Mouse (Mus musculus) T-helper 17 cell (primary cell): ENCODE measurements around the gene Ptprg.
"Not testable (repeated sequence)": the region's sequence is repeated elsewhere in the genome, so short reads cannot be mapped to it uniquely, and the experiment has no call there.

Source experiments
- in situ Hi-C, 2 experiments: fragments of 300-600 bp; cut with MboI, MseI; formaldehyde crosslinking; loops; 1 replicate in 1 of 2; 2 replicates in 1 of 2; pipeline ENCODE4 v1.15.1; 2025; ENCODE audit warnings: high pct_unique_total_duplicates in 2 of 2

The Ptprg gene

DNA sequence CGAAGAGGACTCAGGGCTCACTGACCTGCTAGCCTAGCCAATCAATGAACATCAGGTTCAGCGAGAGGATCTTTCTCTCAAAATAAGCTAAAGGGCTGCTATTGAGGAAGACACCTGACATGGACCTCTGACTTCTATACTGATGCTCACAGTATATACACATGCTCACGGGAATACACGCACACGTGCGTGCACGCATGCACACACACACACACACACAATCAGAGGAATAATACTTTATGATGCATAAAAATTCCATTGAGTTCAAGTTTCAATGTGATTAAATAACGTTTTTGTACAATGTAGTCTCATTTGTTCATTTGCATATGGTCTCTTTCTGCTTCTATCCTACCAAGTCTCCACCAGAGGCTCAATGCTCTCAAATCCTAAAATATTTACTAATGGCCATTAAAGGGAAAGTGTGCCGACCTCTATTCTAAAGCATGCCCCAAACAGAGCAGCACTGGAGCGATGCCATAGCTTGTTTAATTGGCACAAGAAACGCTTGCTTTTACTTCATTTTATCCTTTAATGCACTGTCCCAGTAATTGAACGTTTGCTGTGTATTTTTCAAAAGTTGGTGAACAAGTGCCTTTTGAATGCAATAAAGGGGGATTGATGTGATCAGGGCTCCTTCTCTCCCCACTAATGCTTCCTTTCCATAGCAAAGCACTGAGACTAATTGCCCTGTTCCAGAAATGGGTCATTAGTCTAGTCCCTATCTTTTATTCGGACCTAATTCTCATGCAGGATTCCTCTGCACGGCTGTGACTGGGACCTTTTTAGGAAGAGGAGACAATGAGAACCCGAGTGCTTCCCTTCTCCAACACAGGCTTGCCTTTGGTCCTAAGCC, 407.2 kb downstream of the Ptprg start:
- in situ Hi-C loops = no loop called here

DNA sequence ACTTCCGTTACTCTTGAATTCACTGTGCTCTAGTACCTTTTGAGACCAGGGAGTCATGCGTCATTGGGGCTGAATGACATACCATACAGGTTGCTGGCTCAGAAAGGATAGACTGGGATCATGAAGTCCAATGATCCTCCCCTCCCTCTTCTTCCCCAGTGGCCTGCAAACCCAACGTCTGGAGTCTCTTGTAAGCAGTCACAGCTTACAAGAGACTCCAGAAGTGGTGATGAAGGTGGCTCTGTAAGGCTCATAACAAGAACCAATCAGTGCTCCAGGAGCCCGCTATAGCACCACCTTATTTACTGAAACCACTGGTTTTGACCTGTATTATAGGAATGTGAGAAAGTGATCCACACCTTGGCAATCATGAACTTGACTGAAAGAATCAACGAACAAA, 408.8 kb downstream of the Ptprg start:
- in situ Hi-C loops = no loop called here

DNA sequence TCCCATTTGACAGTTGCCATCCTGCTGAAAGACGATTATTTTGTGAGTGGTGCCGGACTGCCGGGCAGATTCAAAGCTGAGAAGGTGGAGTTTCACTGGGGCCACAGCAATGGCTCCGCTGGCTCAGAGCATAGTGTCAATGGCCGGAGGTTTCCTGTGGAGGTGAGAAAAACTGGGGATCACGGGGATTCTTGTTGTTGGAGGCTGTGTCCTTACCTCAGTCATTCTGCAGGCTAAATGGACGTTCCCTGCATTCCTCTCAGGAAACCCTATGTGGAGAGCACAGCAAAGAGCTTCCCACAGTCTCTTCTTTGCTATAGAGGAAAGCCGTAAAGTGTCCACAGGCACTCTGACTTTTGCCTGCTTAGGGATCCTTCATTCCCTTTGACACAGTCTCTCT, 409.2 kb downstream of the Ptprg start:
- in situ Hi-C loops = no loop called here

DNA sequence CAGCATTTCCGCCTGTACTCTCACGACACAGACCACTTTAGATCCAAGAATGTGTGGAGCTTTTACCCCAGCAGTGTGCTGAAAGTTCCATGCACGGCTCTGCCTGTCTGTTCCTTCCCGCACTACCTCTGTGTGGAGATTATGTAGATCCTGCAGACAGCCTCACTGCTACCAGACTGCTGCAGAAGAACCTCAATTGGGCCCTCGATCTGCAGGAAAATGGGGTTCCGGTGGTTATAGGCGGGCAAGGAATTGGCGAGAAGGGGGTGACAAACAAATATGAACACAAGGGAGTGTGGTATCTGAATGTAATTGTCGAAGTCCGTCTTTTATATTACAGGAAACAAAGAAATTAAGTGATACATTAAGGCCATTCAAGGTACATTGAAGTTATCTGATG, 410.5 kb downstream of the Ptprg start:
- in situ Hi-C loops = no loop called here

DNA sequence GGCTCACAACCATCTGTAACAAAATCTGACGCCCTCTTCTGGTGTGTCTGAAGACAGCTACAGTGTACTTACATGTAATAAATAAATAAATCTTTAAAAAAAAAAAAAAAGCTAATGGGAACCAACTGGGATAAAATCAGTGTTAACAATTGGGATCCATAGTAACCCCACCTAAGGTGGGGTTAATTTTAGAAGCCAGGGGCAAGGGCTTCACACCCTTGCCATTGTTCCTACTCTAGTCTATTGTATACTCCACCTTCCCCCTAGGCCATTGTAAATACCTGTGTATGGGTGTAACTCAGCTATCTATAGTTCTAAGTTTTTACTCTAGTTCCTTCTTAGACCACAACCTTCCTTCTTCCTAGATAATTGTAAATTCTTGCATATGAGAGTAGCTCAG, 411.0 kb downstream of the Ptprg start:
- in situ Hi-C loops = not testable (repeated sequence)

DNA sequence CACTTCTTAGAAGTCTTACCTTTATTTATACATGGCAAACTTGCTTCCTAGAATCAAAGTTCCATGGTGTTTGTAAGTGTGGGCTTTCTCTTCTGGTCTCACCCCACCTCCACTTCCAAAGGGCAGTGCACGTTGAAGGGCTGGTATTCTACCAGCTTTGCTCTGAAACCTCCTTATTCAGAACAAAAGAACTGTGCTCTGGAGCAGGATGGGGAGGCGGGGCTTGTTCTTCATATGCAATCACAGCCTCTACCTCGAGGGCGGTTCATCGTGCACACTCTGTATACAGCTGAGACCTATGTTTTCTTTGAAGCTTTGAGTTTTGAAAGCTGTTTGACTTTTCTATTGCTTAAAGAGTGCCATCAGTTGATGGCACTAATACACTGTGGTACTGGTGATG, 412.5 kb downstream of the Ptprg start:
- in situ Hi-C loops = no loop called here

DNA sequence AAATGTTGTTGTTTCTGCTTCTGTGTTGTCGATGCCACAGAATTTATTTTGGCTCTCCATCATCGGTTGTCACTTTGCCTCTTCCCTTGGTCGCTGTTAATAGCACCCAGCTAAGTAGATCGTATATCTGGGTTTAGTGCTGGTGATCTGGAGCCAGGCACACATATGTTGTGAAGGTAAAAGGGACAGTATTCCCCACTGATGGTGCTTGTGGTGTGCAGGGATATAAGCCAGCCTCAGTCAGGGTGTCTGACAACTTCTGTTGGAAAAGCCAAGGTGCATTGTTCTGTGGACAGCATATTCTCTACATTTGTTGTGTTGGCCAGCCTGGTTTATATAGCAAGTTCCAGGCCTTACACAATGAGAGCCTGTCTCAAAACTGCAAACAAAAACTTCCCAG, 428.4 kb downstream of the Ptprg start:
- in situ Hi-C loops = no loop called here

DNA sequence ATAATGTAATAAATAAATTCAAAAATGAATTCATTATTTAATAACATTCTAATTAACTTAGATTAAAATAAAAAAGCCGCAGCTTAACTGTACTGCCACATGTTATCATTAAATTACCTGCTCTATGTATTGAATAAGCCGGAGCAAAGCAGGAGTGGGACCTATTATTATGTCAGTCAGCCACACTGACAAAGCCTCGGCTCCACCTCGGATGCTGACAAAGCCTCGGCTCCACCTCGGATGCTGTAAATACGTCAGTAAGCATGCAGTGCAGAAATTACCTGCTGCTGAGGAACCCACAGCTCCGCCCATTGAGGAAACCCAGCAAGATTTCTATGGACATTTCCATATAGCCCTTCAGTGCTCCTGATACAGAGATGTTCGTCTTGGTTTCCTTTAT, 429.7 kb downstream of the Ptprg start:
- in situ Hi-C loops = no loop called here

DNA sequence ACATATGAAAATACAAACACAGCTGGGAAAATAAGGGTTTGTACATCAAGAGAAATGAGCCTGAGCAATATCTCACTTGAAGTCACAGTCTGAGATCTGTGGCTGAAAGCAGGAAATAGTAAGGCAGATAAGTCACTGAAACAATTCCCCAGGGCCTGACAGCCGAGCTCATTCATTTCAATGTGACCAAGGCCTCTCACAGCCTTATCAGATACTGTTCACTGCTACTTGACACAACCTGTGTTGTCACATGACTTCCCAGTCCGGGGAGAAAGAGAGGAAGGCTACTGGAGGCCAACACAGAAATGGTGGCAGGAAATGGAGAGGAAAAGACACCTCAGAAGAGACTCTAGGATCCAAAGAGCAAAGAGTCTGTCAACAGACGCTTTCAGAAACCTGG, 430.8 kb downstream of the Ptprg start:
- in situ Hi-C loops = no loop called here

DNA sequence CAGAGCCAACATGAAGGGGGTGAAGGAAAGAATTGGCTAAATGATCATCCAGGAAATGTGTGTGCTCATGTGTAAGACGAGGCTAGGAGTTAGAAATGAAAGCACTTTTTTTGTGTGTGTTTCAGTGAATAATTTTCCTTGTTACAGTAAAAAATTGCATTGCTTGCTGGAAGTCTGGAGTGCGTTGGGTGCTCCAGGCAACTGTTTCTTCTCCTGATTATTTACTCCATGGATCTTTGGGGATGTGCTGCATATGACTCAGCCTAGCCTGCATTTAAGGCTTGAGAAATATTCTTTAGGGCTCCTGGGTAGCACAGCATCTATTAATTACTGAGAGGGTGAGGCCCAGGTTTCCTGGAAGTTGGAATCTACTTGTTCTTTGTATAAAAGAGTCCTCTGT, 435.6 kb downstream of the Ptprg start:
- in situ Hi-C loops = no loop called here

DNA sequence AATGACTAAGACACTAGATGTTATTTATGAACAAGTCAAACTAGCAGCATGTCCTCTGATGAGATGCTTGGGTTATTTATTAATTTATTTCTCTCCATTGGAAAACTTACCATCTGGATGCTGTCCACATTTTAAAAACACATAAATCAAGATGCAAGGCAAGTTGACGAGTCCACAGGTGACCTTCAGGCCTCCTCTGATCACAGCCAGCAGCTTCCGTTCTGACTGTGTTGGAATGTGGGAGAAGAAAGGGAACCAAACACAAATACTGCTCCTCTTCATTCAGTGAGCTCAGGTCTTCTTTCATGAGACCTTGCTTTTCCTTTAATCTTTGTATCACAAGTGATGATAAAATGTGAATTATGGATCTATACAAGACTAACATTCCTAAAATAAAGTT, 437.8 kb downstream of the Ptprg start:
- in situ Hi-C loops = no loop called here

DNA sequence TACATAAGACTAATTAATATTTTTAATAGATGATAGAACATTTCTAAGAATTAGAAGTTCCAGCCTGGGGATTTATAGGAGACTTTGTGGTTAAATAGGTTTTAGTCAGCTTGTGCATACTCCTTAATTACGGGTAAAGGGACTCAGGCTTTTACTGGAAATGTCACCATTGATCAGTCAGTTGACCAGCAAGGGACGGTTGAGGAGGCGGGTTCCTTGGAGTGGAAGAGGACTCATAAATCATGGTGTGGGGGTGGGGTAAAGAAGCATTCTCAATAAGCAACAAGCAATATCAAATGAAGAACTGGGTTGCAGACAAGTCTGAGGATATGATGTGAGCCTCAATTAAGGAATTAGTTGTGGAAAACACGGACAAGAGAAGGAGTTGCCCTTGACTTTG, 438.8 kb downstream of the Ptprg start:
- in situ Hi-C loops = no loop called here

DNA sequence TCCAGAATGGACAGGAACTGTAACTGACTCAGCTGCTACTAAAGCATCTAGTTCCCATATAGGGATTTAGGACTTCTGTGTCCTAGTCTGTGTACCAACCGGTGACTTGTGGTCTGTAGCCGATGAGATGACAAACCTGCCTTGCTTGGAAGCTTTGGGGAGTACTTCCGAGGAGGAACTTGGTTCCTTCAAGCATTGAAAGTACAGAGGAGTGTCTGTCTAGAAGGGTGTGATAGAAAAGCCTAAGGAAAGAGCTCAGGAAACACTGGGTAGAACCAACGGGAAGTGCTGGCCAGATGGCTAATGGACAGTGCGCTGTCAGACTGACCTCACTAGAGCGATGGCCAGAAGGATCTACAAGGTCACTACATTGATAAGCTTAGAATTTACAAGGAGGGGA, 439.2 kb downstream of the Ptprg start:
- in situ Hi-C loops = no loop called here

DNA sequence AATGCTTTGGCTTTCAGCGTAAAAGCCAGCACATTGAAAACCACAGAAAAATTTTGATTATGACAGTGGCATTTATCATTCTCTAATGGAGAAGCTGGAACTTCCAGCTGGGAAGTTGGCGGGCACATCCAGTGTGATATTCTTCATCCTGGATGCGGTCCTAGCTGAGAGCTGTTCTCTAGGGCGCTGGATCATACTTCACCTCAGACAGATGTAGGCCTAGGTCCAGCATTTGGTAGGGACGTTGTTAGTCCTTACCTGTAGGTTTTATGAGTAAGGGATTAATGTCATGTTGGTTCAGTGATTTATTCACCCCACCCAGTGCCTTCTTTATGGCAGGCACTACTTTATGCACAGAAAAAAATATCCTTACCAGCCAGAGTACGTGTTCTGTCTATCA, 444.2 kb downstream of the Ptprg start:
- in situ Hi-C loops = no loop called here

DNA sequence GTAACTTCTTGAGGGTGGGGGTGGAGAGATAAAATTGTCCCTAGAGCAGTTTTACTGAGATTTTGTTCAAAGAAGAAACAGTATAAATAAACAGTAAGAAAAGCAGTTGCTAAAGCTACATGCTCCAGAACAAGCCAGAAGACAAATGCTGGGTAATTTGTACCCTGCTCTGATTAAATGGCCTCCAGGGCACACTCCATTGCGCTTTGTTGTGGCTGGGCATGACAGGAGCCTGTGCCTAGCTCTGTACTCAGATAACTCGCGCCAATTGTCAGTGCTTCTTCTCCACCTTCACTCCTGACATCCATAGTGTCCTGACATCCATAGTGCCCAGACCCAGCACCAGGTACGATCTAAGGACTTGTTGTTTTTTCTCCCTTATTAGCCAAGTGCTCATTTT, 445.1 kb downstream of the Ptprg start:
- in situ Hi-C loops = no loop called here

DNA sequence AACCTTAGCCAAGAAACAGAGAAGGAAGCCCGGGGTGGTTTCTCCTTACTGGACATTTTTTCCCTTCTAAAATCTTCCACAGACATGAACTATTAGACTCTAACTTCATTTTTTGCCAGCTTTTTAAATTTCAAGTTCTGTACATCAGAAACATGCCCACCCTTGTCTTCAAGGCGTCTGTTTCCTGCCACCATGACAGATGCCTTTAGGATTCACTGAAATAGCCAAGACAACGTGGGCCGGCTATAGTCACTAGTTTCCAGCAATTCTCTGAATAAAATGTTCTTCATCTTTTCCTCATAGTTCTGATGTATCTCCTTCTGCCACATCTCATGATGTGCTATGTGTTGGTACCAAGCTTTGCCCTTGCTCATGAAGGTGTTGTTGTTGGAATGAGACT, 450.7 kb downstream of the Ptprg start:
- in situ Hi-C loops = no loop called here

DNA sequence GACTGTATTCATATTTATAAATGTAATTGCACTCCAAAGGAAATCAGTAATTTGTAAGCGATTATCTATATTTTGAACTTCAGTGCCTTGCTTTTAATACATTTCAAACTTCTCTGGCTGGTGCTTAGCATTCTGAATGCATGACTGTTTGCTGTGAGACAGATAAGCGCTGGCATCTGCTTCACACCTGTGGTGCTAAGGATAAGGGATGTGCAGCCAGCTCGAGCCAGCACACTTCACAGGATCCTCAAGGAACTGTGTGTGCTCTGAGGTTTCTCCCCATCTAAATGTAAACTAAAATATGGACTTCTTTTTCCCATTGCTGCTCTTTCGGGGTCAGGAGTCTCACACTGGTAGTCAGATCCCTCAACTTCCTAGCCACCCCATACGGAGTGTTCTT, 458.4 kb downstream of the Ptprg start:
- in situ Hi-C loops = no loop called here

DNA sequence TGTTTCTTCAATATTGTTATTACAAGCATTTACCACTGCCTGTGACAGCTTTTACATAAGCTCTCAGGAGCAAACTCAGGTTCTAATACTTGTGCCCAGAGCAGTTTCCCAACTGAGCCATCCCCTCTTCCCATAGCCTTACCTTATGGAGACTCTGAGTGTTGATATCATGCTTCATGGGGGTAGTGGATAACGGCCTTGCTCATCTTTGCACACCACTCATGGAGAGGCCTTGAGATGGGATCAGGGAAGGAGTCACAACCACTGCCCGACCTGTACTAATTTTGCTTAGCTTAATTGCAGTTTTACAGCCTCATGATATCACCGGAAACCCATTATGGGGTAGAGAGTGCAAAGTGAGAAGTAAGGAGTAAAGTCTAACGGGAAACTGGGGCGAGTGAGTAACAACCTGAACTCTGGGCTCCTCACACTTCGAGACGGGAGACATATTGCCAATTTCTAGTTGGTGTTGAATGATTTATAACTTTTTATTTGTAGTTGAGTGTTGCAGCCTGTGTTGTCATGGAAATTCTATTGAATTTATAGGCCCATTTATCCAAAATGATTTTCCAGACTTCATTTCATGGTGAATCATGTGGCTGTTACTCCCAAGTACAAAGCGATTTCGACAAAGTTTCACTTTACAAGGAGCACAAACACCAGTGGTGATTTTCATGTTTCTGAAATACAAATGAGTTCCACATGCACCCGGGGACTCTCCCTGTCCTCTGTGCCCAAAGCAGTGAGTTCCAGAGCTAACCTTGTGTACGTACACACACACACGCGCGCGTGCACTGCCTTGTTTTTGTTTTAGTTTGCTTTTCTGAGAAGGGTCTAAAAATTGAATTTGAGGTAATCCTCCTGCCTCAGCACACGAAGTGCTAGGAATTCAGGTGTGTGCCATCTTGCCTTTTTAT, 472.7 kb downstream of the Ptprg start:
- in situ Hi-C loops = no loop called here

DNA sequence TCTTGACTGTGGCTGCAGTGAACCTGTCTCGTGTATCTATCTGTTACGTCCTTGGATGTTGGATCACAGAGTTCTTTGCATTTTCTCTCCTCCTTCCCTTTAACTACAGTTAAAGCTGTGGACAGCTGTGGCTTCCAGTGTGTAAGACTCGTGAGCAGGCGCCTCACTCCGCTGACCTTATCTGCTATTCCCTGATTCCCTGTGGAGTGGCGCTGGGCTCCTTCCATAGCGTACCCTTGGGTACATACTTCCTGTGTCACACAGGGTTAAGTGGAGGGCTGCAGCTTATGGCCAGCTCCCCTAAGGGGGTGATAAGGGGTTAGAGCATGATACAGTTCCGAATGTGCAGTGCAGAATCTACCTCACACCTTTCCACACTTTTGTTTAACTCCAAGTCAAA, 473.9 kb downstream of the Ptprg start:
- in situ Hi-C loops = no loop called here

DNA sequence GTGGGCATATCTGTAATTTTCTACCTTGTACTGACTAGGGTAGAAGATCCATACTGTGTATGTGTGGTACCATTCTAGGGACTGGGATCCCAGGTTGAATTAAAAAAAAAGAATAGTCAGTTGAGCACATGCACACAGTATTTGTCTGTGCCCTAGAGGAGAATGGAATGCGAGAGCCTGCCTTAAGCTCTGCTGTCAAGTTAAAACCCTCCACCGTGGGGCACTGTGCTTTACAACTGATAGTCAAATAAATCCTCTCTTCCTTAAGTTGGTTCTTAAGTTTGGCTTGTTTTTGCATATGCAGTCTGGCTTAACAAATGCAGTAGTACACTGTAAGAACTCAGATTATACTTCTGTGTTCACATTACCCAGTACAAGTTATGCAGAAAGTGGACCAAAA, 476.6 kb downstream of the Ptprg start:
- in situ Hi-C loops = no loop called here

DNA sequence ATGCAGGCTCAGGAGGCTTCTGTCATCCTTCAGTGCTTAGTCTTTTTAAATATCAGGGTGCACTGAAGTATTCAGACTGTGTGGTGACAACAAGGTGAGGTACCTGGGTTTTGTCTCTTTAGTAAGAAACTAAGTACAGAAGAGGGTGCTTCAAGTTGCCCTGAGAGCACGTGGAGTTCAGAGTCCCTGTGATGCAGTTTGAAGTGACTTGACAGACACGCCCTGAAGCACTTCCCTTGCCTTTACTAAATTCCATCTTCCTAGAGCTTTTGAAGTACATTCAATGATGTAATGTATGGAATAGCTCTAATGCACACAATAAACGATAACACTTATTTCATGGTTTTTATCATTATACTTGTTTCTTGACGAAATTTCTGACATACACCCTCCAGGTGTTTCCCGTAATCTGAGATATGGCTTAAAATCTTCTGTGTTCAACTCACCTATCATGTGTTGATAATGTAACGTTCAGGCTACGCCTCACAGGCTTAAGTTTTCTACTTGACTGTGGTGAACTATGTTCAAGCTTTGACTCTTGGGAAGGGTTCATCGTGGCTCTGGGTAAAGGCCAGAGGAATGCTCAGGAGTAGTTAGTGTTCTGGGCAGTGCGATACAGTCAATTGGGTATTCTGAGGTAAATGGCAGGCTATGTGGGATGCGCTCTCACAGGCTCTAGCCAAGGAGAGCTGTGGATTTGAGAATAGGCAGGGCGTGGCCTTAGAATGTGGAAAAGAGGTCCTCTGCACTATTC, 483.4 kb downstream of the Ptprg start:
- in situ Hi-C loops = no loop called here

DNA sequence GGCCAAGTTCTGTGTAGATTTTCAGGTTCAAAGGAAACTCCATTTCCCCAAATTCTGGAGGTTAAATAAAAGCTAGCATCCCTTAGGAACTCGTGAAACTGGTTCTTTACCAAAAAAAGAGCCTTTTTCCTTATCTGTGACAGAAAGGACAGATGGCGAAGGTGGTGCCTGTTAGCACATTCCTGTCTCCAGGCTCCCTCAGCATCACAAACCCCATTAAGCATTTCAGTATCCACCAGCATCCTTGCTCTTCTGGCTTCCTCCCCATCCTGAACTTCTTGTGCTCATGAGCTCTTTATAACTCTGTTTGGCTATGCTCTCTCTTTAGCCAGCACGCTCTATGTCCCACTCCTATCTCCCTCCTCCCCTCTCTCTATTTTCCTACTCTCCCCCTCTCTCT, 486.4 kb downstream of the Ptprg start:
- in situ Hi-C loops = no loop called here
